Mouse (Mus musculus) WW6 (cell line): ENCODE measurements at regions not wholly inside any gene's neighbourhood (a gene's known extent, or its start where the extent isn't known, plus 50 kb on each side); places are given as distances from the start of the nearest gene placed in this dataset.

ENCODE experiments used
- DNase-seq: peaks from one replicate; pipeline ENCODE4 v3.0.0-alpha.2; 2013; ENCODE audit warnings: low read depth, low spot score

GRCm38 (mm10) chr15:67901191-67901601 lies 1400.5 kb upstream of the Lrrc6 start:
- no peak for DNase-seq

- no peak for DNase-seq
These were observed 1399.1 kb upstream of the Lrrc6 start for GRCm38 (mm10) chr15:67899772-67900171.

DNA sequence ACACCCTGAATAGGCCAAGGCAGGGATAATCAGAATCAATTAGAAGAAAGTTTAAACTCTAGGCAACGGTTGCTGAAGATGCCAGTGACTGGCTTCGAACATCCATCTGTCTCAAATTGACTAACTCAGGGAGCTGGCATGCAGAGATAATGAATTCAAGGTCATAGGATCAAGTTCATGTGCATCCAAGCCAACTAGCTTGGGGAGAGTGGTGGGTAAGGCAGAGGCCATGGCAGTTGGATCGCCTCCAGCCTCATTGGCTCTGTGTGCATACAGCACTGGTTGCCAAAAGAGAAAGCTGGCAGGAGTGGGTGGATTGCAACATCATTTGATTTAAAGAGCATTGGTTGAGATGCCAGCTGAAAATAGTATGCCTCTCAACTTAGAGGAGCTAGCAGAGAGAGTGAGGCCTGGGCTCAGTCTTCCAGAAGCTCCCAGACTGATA lies 1398.3 kb upstream of the Lrrc6 start:
- no peak for DNase-seq

DNA sequence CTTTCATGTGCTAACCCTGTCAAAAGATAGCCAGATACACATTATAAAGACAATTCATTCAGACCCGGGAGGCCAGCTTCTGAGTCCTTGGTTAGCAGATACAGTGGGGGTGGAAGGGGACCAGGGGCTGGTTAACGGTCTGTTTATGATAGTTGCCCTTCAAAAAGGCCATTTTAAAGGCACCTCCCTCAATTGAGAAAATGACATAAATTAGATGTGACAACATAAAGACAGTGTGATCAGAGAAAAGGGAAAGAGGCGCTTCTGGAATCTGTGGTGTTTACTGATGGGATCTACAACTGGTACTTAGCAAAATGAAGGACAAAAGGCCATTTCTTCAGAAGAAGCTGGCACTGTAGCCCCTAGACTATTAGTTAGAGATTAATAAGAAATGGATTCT lies 1391.4 kb upstream of the Lrrc6 start:
- no peak for DNase-seq

DNA sequence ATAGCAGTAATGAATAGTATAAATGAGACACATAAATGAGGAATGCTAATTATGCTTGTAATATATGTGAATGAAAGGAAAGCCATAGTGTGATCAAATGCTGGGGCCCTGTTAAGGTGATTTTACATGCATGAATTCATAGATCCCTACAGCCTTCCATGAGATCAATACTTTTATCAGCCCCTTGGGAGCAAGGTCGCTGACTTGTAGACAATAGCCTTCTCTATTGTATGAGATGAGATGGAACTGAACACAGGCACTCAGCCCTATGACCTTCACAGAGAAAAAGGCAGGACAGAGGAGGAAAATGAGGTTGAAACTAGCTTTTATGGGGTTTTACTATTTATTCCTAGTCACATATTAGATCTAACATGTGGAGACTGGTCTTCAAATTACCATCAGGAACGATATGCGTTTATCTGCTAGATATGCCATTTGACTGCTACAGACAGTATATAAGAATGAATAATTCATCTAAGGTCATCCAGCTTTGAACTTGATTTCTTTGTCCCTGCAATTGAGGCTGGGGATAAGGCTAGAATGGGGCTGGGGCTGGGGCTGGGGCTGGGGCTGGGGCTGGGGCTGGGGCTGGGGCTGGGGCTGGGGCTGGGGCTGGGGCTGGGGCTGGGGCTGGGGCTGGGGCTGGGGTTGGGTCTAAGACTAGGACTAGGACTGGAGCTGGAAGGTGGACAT lies 1390.0 kb upstream of the Lrrc6 start:
- no peak for DNase-seq

DNA sequence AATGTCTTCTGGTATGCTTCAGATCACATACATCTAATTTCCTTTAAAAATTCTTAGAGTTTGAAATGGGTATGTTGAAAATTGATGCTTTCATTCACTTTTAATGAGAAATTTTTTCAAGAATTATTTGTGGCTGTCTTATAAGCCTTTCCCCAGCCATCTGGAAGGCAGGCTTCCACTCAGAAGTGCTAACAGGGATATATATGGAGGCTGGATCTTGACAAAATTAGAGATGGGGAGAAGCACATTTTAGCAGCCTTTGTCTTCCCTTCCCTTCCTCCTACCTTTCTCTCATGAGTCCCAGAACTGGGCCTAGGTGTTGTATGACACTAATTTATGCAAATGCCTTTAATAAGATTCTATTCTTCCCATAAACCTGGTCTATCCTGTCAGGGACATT lies 1387.8 kb upstream of the Lrrc6 start:
- no peak for DNase-seq

- DNase-seq, result no peak
These were observed 1354.6 kb upstream of the Lrrc6 start for GRCm38 (mm10) chr15:67855291-67855690.

- no peak for DNase-seq
These were observed 1349.4 kb upstream of the Lrrc6 start for GRCm38 (mm10) chr15:67850118-67850517.

DNA sequence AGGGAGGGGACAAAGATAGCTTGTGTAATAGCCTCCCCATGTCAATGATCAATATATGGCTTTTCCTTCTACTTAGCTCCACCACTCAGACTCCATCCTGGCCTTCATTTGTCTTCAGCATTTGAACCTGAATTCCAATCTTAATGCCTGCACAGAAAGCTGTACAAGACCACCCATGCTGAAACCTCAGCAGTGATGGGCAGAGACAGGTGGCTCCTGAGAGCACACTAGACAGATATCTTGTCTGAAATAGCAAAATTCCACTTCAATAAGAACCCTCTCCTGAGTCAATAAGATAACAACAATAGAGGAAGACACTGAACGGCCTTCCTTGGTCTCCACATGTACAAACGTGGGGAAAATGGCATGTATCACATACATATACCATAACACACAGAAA lies 1345.0 kb upstream of the Lrrc6 start:
- no peak for DNase-seq

GRCm38 (mm10) chr15:67840671-67841070 lies 1340.0 kb upstream of the Lrrc6 start:
- no peak for DNase-seq

DNA sequence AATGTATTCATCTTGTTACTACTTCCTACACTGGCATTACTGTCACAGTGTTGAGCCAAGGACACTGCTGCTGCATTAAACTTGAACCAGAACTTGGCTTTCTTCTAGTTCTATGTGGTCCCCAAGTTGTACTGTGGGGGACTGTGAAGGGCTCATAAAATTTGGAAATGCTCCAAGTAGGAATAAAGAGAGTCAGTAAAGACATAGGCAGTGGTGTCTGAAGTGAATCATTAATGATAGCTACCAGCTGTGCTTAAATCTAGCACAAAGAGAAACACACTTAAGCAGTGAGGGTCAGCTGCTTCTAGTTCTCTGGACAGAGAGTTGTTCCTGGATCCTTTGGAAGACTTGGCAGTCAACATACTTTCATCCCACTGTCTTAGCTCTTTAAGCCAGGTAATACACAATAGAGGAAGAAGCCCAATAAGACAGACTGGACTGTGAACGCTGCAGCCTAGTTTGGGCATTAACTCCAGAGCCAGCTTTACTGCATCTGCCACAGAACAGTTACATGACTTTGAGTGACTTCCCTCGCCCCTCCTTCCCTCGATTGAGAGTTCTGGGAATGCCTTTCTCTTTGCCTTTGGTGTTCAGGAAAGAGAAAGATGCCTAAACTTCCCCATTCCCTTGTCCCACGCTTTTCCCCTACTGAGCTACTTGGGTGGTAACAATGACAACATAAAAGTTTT lies 1325.2 kb upstream of the Lrrc6 start:
- no peak for DNase-seq

DNA sequence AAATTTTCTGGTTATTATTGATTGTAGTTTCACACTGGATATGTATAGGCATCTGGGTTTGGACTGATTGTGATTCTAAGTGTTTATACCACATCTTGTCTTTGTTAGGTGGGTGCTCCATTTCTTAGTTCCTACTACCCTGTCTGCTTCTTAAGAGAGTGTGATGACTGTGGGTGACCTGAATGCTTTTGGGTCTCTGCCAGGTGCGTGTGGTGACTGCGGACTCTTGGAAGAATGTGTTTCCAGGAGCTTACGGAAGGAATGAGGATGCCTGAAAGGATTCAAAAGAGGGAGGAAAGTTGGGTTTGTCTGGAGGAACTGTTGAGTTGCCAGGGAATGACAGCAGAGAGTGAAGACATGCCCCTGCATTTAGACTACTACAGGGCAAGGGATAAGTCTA lies 1322.5 kb upstream of the Lrrc6 start:
- DNase-seq, result no peak

- DNase-seq, result no peak
These were observed 1299.2 kb upstream of the Lrrc6 start for GRCm38 (mm10) chr15:67799871-67800270.

DNA sequence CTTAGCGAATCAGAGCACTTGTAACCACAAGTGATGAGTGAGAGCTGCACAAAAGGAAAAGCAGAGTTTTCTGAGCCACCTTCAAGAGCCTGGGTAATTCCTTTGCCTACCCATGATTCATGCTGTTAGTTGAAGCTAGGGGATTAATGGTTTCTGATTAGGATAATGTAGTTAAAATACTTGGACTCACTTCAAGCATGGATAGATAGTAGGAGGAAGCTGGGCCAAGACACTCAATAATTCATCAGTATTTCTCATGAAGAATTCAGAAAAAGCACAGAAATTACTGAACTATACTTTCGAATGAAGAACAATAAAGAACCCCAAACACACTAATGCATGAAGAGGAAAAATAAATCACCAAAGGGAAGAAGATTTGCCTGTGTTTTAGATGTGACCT lies 1294.9 kb upstream of the Lrrc6 start:
- DNase-seq, result no peak

DNA sequence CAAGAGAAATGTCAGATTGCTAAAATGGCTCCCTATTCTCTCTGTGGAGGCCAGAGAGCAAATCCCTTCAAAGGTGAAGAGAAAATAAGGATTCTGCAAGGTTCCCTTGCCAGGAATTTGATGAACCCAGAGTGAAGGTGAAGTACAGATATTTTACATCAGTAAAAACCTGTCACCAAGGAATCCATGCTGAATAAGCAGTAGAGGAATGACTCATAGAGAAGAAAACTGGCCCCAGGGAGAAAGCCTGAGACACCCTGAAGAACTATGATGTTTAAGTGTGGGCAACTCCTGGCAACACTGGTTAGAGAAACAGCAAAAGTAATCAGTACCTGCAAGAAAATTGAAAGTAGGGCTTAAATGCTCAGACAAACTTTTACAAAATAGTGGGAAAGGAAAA lies 1292.1 kb upstream of the Lrrc6 start:
- DNase-seq, result no peak

- no peak for DNase-seq
These were observed 1287.9 kb upstream of the Lrrc6 start for GRCm38 (mm10) chr15:67788587-67788986.

GRCm38 (mm10) chr15:67785583-67785982 lies 1284.9 kb upstream of the Lrrc6 start:
- DNase-seq, result no peak

DNA sequence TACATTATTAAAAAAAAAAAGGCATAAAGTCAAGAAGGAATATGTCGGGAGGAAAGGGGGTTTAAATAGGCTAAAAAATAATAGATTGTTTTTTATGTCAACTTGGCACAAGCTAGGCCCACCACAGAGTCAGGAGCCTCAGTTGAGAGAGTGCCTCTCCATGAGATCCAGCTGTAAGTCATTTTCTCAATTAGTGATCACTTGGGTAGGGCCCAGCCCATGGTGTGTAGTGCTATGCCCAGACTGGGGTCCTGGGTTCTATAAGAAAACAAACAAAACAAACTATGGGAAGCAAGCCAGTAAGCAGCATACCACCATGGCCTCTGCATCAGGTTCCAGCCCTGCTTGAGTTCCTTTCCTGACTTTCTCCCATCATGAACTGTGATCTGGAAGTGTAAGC lies 1283.0 kb upstream of the Lrrc6 start:
- no peak for DNase-seq

GRCm38 (mm10) chr15:67782505-67782904 lies 1281.8 kb upstream of the Lrrc6 start:
- no peak for DNase-seq

GRCm38 (mm10) chr15:67780856-67781255 lies 1280.1 kb upstream of the Lrrc6 start:
- no peak for DNase-seq

- DNase-seq, result no peak
These were observed 1266.9 kb upstream of the Lrrc6 start for GRCm38 (mm10) chr15:67767624-67768023.

GRCm38 (mm10) chr15:67759221-67759620 lies 1258.5 kb upstream of the Lrrc6 start:
- no peak for DNase-seq

DNA sequence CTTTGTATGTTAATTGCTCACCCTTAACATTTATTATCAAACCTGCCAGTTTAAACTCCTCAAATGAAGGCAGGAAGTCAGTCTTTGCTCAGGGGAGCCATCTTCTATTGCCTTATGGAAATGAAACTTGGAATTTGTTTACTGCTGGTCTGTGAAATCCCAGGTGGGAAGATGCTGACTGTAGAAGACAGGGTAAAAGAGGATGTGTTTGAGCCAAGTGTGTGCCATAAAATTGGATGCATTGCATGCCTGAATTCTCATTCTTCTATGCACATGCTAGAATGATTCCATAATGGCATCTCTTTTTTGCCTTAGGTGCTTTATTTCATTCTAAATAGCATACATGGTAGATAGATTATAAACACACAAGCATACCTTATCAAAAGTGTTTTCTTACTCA lies 1249.9 kb upstream of the Lrrc6 start:
- DNase-seq, result no peak
